Mouse (Mus musculus) cerebellum, postnatal 36 days (tissue): ENCODE results near the gene Pgr.
A peak's percentile ranks its signal among the peaks of the same experiment; 100 is the strongest.

Experiments used
- DNase-seq, 2 experiments: peaks; one replicate each; pipeline ENCODE4 v3.0.0; 2021 to 2022; ENCODE audit warnings: mixed read lengths in 2 of 2

The Pgr gene

DNA sequence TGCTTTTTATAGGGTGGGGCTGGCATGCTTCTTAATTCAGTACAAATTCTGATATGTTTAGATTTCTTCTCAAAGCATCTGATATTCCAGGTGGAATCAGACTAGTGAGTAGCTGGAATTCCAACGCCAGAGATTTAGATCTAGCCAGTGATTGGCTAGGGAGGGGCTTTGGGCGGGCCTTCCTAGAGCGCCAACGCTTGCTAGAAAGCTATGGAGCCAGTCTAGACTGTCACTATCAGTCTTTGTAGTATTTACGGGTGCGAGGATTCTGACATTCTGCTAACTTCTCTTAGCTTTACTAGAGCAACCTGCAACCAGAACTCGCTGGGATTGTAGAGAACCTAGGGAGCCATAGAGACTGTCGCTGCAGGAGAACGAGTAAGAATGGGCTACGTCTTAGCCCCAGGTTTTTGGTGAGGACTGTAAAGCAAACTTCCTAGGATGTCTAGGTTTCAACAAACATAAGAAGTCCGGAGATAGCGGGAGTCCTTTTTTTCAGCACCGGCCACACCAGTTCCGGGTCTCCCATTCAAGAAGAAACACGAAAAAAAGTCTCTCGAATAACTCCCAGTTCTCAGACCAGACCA, at the start of gene Pgr:
TSS of gene Pgr (plus strand) at position 218 of the 587 bp plus-strand sequence.
- peak; percentile 20 to 23 for DNase-seq

DNA sequence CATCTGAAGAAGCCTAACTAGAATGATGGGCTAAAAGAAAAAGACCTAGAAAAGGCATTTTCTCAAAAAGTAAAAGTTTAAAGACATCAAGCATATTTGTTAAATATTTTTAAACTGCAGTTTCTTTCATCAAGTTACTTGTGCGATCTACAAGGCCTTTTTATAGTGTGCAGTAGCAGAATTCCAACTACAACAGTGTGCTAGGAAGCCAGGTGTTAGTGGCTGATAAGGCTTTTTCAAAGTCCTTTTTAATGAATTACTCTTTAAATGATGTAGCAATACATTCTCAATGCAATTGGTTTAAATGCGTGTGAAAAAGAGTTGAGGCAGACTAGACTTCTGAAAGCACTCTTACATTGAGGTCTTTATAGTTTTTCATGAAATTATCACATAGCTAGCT, 42.2 kb upstream of the Pgr start:
- no peak for DNase-seq

DNA sequence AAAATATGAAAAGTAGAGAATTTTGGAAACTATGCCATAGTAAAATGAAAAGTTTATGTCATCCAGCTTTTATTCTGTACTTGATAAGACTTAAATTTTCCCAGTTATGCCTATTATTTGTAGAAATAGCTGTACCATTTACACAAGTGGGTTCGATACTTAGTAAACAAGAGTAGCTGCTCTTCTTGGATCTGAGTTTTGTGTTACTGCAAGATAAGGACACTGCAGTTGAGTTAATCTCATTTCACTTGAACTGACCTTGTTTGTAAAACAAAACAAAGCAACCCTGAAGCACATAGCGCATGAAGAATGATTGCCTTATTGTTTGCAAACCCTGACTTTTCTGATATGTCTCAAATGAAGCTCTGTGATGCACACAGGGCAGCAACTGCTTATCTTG, 31.1 kb upstream of the Pgr start:
- no peak for DNase-seq

DNA sequence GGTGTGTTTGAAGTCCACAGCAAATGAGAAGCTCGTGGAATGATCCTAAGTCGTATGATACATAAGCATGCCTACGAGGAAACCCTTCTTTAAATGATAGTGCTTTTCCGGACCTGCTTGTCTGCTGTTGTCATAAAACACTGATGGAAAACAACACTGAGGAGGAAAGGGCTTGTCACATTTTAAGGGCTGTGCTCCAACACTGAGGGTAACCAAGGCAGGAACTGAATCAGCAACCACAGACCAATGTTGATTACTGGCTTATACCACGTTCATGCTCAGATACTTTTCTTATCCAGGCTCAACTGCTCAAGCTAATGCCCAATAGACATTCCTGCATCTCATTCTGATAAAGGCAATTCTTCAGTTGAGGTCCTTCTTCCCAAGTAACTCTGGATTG, 4.4 kb upstream of the Pgr start:
- DNase-seq: no peak

DNA sequence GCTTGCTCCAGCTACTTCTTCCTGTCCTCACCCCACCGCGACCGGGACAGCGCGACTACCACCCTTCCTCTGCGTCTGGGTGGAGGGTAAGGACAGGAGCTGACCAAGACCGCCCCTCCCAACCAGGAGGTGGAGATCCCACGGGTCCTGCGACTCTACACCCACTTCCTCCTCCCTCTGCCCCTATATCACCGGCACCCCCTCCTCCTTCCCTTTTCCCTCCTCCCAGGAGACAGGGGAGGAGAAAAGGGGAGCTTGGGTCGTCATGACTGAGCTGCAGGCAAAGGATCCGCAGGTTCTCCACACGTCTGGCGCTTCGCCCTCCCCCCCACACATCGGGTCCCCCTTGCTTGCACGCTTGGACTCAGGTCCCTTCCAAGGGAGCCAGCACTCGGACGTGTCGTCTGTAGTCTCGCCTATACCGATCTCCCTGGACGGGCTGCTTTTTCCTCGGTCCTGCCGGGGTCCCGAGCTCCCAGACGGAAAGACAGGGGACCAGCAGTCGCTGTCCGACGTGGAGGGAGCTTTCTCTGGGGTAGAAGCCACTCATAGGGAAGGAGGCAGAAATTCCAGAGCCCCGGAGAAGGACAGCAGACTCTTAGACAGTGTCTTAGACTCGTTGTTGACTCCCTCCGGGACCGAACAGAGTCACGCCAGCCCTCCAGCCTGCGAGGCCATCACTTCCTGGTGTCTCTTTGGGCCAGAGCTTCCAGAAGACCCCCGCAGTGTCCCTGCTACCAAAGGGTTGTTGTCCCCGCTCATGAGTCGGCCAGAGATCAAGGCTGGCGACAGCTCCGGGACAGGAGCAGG, 775 bp downstream of the Pgr start:
- peak; percentile 10 for DNase-seq

DNA sequence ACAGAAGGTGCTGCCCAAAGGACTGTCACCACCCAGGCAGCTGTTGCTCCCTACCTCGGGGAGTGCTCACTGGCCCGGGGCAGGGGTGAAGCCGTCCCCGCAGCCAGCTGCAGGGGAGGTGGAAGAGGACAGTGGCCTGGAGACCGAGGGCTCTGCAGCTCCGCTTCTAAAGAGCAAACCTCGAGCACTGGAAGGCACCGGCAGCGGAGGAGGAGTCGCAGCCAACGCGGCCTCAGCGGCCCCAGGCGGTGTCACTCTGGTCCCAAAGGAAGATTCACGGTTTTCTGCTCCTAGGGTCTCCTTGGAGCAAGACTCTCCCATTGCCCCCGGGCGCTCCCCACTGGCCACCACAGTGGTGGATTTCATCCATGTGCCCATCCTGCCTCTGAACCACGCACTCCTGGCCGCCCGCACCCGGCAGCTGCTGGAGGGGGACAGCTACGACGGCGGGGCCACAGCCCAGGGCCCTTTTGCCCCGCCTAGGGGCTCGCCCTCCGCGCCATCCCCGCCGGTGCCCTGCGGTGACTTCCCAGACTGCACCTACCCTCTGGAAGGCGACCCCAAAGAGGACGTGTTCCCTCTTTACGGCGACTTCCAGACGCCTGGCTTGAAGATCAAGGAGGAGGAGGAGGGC, 1.5 kb downstream of the Pgr start:
- DNase-seq: peak; percentile 18 to 27

DNA sequence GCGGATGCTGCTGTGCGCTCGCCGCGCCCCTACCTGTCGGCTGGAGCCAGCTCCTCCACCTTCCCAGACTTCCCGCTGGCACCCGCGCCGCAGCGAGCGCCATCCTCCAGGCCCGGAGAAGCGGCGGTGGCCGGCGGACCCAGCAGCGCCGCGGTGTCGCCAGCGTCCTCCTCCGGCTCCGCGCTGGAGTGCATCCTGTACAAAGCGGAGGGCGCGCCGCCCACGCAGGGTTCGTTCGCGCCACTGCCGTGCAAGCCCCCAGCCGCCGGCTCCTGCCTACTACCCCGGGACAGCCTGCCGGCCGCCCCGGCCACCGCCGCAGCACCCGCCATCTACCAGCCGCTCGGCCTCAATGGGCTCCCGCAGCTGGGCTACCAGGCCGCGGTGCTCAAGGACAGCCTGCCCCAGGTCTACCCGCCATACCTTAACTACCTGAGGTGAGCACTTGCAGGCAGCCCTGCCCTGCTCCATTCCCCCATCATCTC, 2.1 kb downstream of the Pgr start:
- peak; percentile 59 to 61 for DNase-seq

DNA sequence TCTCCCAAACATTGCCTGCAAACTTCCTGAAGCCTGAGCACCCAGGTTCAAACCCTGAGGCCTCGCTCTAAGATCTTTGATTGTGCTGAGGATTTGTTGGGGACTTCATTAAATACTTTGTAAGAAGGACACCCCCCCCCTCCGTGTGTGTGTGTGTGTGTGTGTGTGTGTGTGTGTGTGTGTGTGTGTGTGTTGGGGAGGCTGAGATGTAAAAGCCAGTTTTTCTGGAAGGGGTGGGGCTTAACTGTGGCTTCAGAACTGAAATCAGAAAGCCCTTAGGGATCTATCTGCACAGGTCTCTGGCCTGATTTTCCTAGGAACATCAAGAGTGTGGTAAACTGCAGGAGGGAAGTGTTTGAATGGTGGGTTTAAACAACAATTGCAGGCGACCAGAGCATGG, 2.6 kb downstream of the Pgr start:
- peak in 1 of 2 experiments; percentile 4 for DNase-seq

DNA sequence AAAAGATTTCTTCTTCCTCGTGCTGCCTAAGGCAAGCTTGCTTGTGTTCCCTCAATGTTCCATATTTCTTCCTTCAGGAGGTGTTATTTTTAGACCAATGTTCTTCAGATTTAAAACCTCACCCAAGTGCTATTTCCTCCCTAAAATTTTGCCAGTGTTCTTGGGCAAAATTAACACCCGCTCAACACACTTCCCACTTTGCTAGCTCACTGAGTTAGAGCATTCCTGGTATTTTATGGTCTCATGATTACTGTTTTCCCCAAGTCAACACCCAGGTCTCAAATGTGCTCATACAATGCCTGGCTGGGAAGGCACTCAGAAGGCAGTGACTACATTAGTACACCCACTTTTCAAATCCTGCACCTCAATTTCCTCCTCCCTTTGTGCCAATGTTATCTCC, 27.9 kb downstream of the Pgr start:
- DNase-seq: no peak

DNA sequence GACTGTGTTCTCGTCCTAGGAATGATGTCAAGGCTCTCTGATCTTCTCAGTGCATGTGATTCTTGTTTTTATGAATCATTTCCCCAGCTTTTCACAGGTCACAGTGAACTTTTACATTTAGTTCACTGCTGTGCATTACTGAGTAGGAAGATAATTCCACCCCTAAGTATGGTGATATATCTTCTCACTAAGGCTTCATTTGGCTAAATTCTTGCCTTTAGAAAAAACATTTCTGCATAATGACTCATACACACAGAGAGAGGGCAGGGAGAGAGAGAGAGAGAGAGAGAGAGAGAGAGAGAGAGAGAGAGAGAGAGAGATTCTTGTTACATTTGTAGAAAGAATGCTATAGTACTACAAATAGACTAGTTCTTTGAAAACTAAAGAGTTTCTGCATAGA, 38.1 kb downstream of the Pgr start:
- no peak for DNase-seq

DNA sequence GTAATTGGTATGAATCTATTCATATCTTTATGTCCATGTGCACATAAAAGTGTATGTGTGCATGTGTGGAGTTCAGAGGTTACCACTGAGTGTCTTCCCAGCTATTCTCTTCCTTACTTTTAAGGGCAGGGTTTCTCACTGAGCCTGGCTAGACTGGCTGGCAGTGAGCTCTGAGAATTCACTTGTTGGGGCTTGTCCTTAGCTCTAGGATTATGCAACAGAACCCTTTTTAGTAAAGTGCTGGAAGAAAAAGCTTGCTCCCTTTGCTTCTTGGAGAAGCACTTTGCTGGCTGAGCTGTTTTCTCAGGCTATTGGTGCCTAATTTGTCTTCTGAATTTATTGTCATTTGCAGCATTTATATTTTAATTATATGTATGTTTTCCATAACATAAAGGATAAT, 53.7 kb downstream of the Pgr start:
- no peak for DNase-seq

DNA sequence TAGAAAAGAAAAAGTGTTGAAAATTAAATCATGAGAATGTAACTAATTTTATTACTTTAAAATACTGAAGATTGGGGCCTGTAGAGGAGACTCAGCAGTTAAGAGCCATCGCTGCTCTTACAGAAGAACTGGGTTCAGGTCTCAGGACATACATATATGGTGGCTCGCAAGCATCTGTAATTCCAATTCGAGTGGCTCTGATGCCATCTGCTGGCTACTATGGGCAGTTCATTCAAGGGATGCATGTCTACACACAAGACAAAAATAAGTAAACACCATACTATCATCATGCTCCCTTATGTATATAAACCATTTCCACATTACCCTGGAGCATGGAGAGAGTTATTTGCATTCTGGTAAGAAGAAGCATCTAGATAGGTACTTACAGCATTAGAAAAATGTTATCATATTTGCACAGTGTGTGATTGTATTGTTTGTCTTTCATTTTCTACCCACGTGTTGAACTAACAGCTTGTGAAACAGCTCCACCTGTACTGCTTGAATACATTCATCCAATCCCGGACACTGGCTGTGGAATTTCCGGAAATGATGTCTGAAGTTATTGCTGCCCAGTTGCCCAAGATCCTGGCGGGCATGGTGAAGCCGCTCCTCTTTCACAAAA, 65.0 kb downstream of the Pgr start:
- peak; percentile 29 to 37 for DNase-seq

DNA sequence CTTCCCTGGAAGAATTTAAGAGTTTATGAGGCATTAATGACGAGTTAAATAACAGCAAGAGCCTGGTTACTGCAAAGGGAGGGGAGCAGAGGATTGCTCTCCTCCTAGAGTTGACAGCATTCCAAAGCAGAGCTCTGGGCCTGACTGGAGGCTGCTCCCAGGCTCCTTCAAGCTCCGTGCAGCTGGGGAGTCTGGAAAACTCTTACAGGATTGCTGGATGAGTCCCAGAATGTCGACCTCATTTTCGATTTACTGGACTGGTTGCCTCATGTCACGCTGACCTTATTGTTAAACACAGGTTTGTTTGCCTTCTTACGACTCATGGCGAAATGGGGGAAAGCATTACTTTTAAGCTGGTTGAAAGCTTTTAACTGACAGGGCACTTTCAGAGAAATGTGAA, 70.6 kb downstream of the Pgr start:
- DNase-seq: no peak

DNA sequence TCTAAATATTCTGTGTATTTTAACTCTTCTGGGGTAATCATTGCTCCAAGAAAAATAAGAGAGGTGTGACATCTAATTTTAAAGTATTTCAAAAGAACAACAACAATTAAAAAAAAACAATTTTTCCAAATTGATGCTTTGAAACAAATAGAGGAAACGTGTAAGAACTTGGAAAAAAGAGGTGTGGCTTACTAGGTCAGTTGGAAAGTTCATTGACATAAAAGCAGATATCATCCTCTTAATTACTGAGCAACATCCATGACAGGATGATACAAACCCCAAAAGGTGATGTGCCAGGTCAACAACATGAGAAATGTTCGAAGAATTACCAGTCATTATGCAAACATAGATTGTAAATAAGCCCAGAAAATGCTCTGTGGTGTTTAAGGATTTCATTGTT, 71.9 kb downstream of the Pgr start, which contains the start of gene Gm16485:
TSS of gene Gm16485 (plus strand) at position 301 of the 400 bp plus-strand sequence.
- no peak for DNase-seq

DNA sequence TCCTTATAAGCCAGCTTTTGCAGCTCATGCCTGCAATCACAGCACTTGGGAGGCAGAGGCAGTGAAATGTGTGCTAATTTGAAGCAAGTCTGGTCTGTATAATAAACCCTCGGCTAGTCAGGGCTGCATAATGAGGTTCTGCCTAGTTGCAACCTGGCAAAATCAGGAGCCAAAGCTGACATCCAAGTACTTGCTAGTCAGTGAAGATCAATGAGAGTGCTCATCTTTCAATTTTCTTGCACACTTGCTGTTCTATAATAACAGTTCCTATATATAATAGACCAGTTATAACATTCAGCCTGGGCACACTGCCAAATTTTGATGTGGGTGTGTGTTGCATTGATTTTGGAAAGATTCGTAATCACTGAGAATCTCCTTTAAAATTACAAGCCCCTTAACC, 78.1 kb downstream of the Pgr start:
- DNase-seq: no peak

DNA sequence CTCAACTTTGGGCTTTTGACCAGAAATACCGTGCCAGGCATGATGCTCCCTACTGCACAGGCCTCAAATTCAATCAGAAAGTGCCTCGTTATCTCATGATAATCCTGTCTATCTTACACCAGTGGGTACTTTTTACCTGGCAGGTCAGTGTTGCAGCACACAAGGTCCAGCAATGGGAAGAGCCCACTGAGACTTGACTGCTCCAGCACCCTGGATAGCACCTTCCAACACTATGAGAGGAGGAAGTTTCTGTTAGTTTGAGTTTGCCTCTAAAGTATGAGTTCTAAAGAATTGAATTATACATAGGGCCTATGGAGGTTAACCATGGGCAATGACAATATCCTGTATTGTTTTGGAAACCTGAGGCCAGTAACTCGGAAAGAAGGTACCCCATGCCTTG, 82.7 kb downstream of the Pgr start:
- no peak for DNase-seq

DNA sequence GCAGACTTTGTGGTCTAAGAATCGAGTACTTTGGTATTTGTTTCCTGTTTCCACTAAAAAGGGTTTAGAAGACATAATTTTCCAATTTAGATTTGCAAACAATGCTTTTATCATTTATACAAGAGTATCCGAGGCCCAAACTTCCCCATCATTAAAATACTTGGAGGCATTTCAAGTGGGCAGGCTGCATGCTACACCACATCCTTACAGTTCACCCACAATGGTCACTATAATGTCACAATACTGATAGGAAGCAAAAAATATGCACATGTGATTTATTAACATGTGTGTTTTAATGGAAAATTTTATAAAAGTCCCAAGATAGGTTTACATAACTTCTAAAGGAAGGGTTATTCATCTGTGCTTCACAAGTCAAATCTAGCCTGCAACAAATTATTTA, 96.9 kb downstream of the Pgr start:
- DNase-seq: no peak

DNA sequence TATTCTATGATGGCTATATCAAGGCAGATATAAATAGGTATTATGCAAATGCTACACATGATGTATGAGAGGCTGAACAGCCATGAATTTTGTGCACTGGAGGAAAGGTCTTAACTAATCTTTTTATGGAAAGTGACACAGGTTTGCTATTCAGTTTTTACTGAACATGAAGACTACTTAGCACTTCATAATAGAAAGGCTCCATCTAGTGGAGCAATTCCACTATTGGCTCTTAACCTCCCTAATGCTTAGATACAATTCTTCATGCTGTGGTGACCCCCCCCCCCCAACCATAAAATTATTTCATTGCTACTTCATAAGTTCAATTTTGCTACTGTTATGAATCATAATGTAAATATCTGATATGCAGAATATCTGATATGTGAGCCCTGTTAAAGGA, 101.5 kb downstream of the Pgr start:
- DNase-seq: no peak

DNA sequence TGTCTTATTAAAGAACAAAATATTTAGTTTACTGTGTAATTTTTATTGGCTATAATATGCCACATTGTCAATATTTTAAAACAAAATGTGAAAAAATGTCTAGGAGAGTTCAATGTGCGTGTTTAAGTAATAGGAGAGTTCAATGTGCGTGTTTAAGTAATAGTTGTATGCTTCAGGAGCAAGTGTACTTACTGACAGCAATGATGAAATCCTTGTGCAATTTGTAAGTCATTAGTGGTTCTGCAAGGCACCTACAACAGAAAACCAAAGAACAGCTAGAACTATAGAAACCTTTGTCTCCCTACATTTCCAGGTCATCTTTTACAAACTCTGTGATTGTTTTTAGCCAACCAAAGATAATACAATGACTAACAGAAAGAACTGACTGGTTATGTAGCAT, 115.5 kb downstream of the Pgr start:
- DNase-seq: no peak
